Mouse (Mus musculus): ENCODE measurements at regions not wholly inside any gene's neighbourhood (a gene's known extent, or its start where the extent isn't known, plus 50 kb on each side); places are given as distances from the start of the nearest gene placed in this dataset.

GRCm38 (mm10) chr12:71573456-71573855, 257.4 kb upstream of the Daam1 start:
- no peak for DNase-seq

GRCm38 (mm10) chr12:71574685-71575084, 256.2 kb upstream of the Daam1 start:
- no peak for DNase-seq

GRCm38 (mm10) chr12:71577349-71577748, 253.5 kb upstream of the Daam1 start:
- peak; percentile 31 to 64 for DNase-seq

GRCm38 (mm10) chr12:71578006-71578405, 252.9 kb upstream of the Daam1 start:
- peak in 1 of 2 experiments; percentile 18 for DNase-seq

GRCm38 (mm10) chr12:71578912-71579311, 252.0 kb upstream of the Daam1 start:
- peak; percentile 34 to 42 for DNase-seq

GRCm38 (mm10) chr12:71580532-71581290, 250.2 kb upstream of the Daam1 start:
- no peak for DNase-seq

- DNase-seq: no peak
These were observed 246.3 kb upstream of the Daam1 start for GRCm38 (mm10) chr12:71584618-71585017.

GRCm38 (mm10) chr12:71598641-71599040, 232.2 kb upstream of the Daam1 start:
- no peak for DNase-seq

GRCm38 (mm10) chr12:71601091-71601690, 229.7 kb upstream of the Daam1 start:
- no peak for DNase-seq

- no peak for DNase-seq
These were observed 227.7 kb upstream of the Daam1 start for GRCm38 (mm10) chr12:71603136-71603535.

GRCm38 (mm10) chr12:71606366-71606765, 224.5 kb upstream of the Daam1 start:
- DNase-seq: no peak

GRCm38 (mm10) chr12:71607966-71608365, 222.9 kb upstream of the Daam1 start:
- DNase-seq: no peak

GRCm38 (mm10) chr12:71613326-71613725, 217.6 kb upstream of the Daam1 start:
- DNase-seq: peak; percentile 69 to 81

GRCm38 (mm10) chr12:71614945-71615344, 215.9 kb upstream of the Daam1 start:
- no peak for DNase-seq

- no peak for DNase-seq
These were observed 215.5 kb upstream of the Daam1 start for GRCm38 (mm10) chr12:71615383-71615782.

GRCm38 (mm10) chr12:71616121-71616520, 214.8 kb upstream of the Daam1 start:
- DNase-seq: no peak

GRCm38 (mm10) chr12:71618466-71618865, 212.4 kb upstream of the Daam1 start:
- no peak for DNase-seq

- DNase-seq: no peak
These were observed 211.9 kb upstream of the Daam1 start for GRCm38 (mm10) chr12:71618956-71619355.

GRCm38 (mm10) chr12:71619561-71619960, 211.3 kb upstream of the Daam1 start:
- DNase-seq: no peak

GRCm38 (mm10) chr12:71621542-71621941, 209.3 kb upstream of the Daam1 start:
- DNase-seq: no peak

GRCm38 (mm10) chr12:71622761-71623160, 208.1 kb upstream of the Daam1 start:
- DNase-seq: no peak

- no peak for DNase-seq
These were observed 207.6 kb upstream of the Daam1 start for GRCm38 (mm10) chr12:71623271-71623670.

- no peak for DNase-seq
These were observed 206.8 kb upstream of the Daam1 start for GRCm38 (mm10) chr12:71624076-71624475.

GRCm38 (mm10) chr12:71624676-71625075, 206.2 kb upstream of the Daam1 start:
- DNase-seq: no peak

Measured in adrenal gland, postnatal 36 days (tissue).